1 mouse cellular context compared by ENCODE assay signal in the genomic region with DNA sequence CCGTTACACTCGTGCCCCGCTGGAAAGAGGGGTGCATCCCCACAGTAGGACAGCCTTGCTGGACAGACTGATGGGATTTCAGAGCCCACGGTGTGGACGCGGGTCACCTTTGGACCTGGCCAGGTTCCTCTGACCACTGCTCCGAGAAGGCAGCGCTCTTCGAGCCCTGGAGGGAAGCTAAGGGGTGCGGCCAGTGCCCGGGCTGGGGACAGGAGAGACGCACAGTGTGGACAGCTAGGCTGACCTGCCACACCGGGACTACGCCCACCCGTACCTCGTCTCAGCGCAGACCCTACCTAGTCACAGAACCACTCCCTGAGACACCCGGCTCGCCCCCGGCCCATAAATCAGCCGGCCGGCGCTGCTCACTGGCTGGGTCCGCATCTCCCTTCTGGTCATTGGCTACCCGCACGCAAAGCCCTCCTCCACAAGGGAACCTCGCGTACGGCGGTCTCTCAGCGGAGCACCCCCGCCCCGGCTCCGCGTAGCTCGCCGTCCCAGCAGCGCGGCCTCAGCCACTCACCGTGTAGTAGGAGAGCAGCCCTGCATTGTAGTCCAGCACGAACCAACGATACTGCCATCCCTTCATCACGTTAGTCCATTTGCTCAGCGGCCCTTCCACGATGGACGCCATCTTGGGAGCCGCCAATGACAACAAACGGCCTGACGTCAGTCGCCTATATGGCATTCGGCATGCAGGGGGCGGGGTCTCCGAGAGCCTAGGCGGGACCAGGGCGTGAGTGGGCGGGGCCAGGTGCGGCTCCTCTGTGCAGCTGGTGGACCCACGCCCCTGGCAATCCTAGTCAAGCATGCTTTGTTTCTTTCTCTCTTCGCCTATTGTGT.
A peak's percentile ranks its signal among the peaks of the same experiment; 100 is the strongest.
TF ChIP-seq lines count a peak whose summit lies in the region.

Osbpl9 (minus strand) TSS at position 691 of the 843 bp plus-strand sequence.

TF ChIP-seq in CH12.LX, 34 proteins besides CTCF, POLR2A, EP300 and RAD21 (continued from another document):
- TF ChIP-seq PAX5 (IDR thresholded peaks at IDR 0.05; ENCODE audit: low read length) (no peak), NELFE (IDR thresholded peaks at IDR 0.05; ENCODE audit: low read depth, low read length) (peak; percentile 49), KAT2A (IDR thresholded peaks at IDR 0.05; ENCODE audit: insufficient replicate concordance, low read length) (no peak), ZKSCAN1 (IDR thresholded peaks at IDR 0.05; ENCODE audit: borderline replicate concordance, low read depth, low read length) (no peak), GABPA (IDR thresholded peaks at IDR 0.05; ENCODE audit: insufficient replicate concordance, low read depth, low read length) (no peak), MEF2A (IDR thresholded peaks at IDR 0.05; ENCODE audit: borderline replicate concordance, low read depth, low read length) (peak; percentile 56; the same call in 1 of the 2 replicates), MYC (IDR thresholded peaks at IDR 0.05; ENCODE audit: low read depth, low read length) (no peak), TCF12 (IDR thresholded peaks at IDR 0.05; ENCODE audit: low read depth, low read length) (peak; percentile 50; the same call in 1 of the 2 replicates), NRF1 (IDR thresholded peaks at IDR 0.05; ENCODE audit: low read depth, low read length) (no peak), TBP (conservative IDR thresholded peaks at IDR 0.05; ENCODE audit: low read depth, low read length) (peak; percentile 77), MAZ (IDR thresholded peaks at IDR 0.05; ENCODE audit: low read depth, low read length) (0 out of 2 replicates have a peak, but pooled peaks have one; percentile 55)
